Mouse (Mus musculus) kidney, postnatal 14 days (tissue): ENCODE results near the gene Notch4.

ENCODE experiments used
- DNase-seq: peaks from one replicate; pipeline ENCODE4 v3.0.0; 2022; ENCODE audit warnings: mixed read lengths

Notch4 gene

DNA sequence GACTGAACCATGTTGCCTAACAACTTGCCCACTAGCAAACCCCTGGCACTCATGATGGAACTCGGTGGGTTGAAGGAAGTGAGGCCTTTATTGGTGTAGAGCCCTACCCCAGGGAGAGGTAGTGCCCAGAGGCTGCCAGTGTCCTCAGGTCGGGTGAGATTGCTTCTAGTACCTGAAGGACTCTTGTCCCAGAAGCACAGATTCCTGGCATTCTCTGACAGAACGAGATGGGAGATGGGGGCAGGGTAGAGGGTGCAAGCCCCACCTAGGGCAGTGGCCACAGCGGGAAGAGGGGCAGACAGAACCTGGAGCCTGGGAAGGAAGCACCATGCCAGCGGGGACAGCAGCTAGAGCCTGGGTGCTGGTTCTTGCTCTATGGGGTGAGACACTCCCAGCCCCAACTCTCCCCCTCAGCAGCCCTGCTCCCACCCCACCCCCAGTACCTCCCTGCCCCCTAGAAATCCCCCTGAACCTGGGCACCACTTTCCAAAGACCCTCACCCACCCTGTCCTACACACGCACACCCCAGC, 33.6 kb downstream of the Notch4 start, which contains the start of gene Ager:
Ager (plus strand) TSS at position 297 of the 530 bp plus-strand sequence.
- DNase-seq = no peak

DNA sequence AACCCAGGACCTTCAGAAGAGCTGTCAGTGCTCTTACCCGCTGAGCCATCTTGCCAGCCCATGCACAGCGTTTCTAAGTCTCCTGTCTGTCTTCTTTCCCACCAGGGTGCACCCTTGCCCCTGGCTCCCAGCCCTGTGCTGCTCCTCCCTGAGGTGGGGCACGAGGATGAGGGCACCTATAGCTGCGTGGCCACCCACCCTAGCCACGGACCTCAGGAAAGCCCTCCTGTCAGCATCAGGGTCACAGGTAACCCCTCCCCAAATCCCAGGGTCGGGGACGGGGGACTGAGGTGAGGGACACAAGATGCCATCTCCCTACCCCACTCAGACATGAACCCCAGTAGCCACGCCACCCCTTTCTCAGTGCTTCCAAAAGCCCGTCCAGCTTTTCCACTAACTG, 35.8 kb downstream of the Notch4 start:
- DNase-seq = no peak

DNA sequence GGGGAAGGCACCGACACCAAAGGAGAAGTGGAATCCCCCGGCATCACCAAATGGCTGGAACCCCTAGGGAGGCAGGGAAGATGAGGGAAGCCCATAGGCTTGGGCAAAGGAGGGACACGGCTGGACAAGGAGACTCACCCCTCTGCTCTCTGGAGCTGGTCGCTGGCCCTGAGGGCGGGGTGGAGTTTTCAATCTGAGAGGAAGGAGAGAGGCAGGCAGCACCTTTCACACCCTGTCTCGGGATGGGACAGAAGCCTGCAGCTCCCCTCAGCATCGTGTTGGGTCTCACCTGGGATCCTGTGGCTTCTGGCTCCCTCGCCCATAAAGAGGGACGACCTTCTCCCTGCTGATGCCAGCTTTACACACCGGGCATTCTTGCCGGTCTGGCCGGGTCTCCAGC, 37.7 kb downstream of the Notch4 start:
- DNase-seq = no peak

DNA sequence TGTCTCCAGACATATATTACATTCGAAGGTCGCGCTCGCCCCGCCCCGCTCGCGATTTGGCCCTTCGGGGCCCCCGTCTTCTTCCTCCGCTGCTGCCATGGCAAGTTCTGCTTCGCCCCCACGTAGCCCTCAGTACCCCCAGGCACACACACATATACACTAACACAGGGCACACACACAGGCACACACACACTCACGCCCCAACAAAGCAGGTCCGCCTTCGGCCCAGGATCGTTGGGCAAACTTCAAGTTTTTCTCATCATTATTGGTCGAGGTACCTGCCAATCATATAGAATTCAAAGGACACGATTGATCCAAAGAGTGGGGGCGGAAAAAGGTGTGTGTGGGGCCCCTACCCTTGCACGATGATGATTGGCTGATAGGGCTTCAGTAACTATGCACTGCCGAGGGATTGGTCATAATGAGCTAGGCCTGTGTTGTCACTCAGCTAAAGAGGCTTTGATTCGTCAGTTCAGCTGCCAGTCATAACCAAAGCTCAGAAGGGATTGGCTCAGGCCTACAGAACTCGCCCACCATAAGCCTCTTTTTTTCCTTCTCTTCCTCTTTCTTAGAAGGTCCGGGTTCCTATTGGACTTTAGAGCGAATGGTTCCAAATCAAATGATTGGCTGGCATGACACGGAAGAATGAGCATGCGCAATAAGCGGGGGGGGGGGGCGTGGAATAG, 39.5 kb downstream of the Notch4 start, which contains the start of gene Rnf5:
Rnf5 (minus strand) TSS at position 316 of the 686 bp plus-strand sequence.
- DNase-seq = peak; percentile 99

DNA sequence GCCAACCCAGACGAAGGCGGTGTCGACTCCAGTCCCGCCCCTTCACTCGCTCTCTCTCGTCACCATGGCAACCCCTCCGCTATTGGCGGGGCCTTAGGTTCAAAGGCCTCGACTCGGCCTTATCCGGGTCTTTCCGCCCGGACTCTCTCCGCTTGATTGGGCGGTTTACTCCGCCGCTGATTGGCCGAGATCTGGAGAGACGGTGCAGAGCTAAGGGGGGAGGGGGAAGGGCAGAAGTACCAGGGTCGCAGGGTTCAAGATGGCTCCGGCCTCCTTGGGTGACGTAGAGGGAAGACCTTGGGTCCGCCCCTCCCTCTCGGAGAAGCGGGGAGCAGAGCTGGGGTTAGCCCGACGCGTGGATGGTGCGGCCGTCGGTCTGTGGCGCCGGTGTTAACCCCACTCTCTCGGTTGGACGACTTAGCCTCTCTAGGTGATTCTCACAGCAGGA, 40.0 kb downstream of the Notch4 start, which contains the start of gene Agpat1:
Agpat1 (plus strand) TSS at position 202 of the 448 bp plus-strand sequence.
- peak; percentile 99 for DNase-seq

DNA sequence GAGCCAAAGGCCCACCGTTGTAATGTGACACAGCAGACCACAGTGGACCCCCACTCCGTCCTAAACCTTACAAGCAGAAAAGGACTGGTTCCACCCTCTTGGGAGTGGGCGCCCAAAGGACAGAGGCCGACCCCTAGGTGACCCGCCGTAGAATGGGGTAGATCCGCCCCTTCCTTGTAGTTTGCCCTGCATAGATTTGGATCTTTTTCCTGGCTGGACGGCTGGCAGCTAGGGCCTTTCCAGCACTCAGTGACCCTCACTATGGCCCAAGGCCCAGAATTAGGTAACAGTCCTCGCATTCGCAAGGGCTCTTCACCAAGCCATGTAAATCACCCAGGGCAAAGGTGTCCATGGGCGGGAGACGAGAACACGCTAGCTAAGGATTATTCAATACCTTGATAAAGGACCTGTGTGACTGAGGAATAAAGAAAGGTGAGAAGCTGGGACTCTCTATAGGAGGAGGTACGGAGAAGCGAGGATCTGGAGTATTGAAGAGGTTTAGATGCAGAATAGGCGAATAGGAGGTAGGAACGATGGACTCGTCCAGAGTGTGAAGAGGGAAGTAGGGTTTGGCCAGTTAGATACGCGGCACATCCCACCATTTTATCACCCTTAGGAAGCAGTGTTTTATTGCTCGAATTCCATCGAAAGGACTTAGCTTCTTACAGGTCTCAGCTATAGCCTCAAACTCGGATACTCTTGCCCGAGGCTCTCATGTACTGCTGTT, 40.6 kb downstream of the Notch4 start:
- DNase-seq = peak; percentile 79

DNA sequence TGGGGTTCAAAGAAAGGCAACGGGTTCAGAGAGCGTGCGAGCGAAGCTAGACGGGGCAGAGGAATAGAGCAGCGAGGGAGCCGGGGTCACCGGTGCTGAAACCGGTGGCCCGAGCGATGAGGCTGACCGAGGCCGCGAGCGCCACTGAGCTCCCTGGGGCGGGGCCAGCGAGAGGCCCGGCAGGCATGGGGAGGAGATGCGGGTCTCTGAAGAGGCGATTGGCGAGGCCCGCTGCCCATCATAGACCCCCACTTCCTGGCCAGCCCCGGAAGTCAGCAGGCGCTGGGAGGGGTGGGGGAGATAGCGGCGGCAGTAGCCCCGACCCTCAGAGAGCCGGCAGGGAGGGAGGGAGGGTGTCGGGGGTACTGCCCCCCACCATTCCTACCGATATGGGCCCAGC, 41.5 kb downstream of the Notch4 start:
- peak; percentile 98 for DNase-seq

DNA sequence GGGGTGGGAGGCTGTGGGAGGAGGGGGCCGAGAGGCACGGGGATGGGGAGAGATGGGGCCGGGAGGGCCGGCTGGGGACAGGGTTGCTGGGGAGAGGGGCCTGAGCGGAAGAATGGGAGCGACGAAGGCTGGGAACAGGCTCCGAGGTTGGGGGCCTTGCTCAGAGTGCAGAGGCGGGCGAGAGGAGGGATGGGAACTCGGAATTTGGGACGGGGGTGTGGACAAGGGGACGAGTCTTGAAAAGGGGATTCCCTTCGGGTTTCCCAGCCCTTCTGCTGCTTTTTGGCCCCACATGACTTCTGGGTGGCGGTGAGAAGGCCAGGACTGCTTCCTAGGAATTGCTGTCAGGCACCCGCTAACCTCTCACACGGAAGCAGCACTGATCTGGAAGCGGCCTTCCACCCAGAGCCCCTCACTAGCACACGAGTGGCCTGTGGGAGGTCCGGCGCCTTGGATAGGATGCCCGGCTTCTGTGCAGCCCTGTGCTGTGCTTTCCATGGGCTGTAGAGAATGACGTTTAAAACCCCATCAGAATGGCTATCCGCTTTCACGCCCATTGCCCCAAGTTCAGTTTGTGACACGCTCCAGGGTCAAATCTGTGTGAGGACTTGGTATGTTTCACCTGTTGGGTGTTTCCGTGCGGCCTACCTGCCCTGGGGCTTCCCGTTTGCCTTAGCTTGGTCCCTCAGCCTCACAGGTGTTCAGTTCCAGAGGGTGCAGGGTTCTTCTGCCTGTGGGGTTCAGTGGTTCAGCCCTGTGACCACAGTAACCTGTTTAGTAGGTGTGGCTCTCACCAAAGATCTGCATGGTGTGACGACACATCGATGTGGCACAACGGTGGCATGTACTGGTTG, 42.3 kb downstream of the Notch4 start:
- no peak for DNase-seq

DNA sequence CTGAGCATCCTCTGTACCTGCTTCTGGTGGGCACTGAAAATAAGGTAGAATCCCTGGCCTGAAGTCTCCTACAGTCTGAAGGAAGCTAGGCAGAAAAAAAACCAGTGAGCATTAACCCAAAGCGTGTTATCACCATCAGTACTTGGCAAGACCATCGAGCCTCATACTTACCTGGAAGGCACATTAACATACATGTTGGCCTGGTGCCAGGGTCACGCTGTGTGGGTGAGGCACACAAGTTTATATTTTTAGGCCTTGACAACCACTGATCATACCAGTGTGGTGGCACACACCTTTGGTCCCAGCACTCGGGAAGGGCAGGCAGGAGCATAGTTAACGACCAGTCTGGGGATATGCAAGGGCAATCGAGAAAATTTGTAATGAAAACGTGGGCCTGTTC, 43.9 kb downstream of the Notch4 start:
- peak; percentile 52 for DNase-seq

DNA sequence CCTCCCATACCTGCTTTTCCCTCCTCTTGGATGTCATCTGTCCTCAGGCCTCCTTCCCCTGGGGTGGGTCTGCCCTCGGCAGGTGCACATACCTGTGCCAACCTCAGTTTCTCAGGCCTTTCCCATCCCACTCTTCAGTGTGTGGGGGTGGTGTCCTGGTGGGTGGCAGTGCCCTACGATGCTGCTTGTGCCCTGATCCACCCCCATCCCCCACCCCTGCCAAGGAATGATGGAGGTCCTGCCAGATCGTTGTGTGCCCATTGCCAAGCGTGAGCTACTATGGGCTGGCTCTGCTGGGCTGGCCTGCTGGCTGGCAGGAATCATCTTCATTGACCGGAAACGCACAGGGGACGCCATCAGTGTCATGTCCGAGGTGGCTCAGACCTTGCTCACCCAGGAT, 47.0 kb downstream of the Notch4 start:
- DNase-seq = no peak

DNA sequence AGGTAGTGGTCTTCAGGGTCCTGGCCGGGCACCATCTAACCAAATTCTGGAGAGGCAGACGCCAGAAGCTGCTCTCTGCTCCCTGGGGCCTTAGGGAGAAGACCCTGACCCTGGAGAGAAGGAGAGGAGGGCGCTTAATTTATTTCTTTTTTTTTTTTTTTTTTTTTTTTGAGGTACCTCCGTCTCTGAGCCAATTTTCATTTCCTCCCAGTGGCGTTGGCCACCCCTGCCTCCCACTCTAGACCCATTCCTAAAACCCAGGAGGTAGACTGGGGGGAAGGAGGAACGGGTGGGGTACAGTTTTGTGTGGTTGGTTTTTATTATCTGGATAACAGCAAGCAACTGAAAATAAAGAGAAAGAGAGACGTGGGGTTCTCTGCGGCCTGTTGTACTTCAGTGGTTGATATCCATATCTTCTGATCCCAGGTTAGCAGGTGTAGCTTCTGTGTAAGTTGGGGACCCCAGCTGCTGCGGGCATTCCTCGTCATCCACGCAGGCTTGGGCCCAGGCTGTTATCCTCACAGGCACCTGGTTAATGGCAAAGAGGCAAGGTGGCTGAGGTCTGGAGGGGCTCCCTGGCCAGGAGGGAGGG, 49.1 kb downstream of the Notch4 start:
- DNase-seq = no peak

DNA sequence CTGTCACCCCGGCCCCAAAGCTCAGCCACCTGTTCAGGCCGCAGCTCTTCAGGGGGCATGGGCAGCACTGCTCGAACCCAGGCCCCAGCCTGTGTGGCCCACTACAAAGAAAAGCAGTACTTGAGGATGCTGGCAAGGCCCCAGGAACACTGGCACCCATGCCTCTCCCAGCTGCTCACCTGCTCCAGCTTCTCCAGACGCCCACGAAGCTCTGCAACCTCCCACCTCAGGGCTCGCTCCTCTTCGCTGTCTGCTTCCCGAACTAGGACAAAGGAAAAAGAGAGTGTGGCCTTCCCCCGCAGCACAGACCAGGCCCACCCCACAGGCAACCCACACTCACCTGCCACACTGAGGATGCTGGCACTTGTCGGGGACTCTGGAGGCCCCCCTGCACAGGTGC, 49.8 kb downstream of the Notch4 start:
- DNase-seq = no peak

DNA sequence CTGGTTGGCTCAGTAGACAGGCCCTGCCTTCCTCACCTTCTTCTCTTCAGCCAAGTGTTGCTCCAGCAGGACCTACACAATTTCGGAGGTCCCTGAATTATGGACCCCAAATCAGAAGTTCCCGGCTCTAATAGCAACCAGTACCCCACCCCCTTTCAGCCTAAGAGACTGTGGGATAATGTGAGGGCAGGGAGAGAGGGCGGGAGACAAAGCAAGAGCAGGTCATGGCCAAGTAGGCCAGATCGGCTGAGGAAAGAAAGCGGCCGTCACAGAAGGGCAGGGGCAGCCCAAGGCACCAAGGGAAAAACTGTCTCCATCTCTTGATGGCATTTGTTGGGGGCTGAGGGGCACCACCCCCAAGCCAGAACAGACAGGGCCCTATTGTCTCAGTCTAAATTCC, 51.8 kb downstream of the Notch4 start, which contains the start of gene Egfl8:
Egfl8 (minus strand) TSS at position 101 of the 400 bp plus-strand sequence.
- no peak for DNase-seq

DNA sequence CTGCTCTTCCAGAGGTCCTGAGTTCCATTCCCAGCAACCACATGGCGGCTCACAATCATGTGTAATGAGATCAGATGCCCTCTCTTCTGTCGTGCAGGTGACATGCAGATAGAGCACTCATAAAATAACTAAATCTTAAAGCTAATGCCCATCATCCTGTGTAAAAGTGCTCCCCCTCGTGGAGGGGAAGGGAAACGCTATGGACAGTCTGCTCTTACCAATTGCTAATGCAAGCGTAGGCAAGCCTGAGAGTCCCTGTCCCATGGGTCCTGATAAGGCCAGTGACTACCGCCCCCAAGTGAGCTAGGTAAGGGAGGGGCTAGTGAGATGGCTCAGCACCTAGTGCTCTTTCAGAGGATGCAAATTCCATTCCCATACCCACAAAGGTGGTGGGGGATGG, 54.9 kb downstream of the Notch4 start:
- DNase-seq = peak; percentile 81

DNA sequence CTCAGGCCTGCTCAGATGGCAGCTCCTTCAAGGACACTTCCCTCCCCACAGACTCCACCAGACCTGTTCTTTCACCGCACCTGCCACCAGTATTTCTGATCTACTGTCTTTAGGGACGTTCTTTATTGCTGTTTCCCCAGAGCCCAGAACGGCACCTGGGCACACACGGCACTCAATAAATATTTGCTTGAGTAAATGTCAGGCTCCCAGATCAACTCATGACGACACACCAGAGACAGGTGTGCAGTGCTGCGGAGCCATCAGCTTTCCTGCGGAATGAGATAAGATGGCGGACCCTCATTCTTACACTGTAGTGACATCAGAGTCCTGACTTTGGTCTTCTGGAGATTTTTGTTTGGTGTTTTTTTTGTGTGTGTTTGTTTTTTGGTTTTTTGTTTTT, 56.9 kb downstream of the Notch4 start:
- no peak for DNase-seq

DNA sequence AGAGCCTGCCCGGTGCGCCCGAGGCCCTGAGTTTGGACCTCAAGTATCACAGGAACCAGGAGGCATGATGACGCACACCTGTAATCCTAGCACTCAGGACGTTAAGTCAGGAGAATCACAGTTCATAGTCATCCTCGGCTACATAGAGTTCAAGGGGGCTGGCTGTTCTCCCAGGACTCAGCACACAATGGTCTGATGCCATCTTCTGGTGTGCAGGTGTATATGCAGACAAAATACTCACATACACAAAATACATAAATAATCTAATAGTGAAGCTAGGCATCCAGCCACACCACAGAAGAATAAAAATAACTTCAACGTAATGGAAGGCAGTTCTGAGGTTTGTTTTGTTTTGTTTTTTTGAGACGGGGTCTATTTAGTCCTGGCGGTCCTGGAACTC, 59.1 kb downstream of the Notch4 start:
- DNase-seq = no peak

DNA sequence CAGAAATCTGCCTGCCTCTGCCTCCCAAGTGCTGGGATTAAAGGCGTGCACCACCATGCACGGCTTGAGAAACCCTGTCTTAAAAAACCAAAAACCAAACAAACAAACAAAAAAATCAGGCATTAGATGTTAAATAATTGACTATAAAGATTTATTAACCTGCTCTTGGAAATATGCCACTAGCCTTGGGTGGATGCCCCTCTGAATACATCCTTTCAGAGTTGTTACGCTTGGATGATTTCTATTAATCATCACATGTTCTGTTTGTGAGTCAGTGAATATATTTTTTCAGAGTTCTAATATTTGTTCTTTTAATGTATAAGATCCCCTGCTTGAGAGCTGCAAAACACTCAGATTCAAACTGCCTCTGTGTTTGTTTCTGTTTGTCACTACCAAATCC, 60.9 kb downstream of the Notch4 start:
- DNase-seq = no peak

DNA sequence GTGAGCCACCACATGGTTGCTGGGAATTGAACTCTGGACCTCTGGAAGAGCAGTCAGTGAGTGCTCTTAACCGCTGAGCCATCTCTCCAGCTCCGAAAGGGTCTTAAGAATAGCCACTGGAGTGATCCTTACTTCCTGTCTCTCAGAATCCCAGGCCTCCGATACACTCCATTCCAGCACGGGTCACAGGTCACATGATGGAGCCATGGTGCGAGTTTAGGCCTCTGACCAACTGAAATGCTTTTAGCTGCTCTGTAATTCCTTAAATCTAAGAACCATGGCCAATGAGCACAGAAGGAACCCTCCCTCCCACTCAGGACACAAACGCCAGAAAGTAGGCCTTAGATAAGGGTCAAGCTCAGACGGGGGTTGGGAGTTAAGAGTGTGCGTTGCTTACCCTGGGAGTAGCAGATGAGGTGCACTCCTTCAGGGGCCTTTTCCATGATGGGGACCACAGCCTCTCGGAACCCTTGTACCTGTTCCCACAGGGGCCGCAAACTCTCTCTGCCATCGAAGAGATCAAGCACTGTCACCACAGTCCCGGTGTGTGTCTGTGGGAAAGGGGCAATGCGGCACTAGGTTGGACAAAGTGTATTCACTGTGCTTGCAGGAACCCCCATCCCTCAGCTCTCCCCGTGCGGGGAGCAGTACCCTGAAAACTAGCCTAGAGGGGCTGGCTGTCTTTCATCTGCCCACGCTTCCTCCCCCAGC, 62.1 kb downstream of the Notch4 start:
- no peak for DNase-seq

DNA sequence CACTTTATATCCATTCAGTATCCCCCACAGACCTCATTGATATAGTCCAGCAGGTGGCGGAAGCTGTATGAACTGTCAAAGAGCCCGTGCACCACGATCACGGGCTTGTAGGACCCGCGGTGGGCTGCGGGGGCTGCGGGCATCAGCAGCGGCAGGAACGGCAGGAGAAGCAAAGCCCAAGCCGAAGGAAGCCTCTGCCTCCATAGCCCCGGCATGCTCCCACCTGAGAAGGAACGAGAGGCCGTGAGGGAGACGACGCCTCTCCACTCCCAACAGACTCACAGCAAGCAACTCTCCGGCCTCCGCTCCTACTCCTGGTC, 62.7 kb downstream of the Notch4 start:
- DNase-seq = peak; percentile 58

DNA sequence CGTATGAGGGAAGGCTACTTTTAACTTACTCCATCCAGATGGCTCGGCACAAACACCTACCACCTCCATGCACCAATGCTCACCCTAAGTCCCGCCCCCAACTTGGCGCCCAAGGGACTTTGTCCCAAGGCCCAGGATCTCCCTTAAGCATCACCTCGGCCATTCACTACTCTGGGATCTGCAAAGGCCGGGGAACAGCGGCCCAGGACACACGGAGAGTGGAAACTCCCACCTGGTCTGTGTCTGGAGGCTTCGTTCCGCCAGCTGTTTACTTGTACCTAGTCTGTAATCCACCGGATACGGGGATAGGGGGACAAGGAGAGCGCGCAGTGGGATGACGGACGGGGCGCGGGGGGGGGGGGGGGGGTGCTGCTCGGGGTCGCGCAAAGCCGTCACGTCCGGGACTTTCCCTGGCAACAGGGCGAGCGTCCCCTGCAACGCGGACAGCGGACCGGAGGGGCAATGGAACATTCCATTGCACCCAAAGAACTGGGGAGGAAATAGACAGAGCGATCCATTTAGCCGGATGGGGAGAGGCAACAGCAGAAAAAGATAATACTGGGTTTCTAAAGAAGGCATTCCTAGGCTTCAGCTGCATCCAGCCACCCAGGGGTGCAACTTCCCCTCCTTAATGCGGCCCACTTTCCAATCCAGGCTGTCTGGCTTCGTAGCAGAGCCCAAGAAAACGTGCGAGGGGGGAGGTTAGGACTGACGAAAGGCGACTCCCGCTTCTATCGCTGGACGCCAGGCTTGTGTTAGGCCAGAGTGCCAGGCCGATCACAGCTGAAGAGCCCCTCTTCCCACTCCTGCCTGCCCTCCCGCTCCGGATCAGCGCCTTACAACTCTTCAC, 63.2 kb downstream of the Notch4 start:
- DNase-seq = peak; percentile 95
